Mouse (Mus musculus) kidney, embryonic 15.5 days (tissue): ENCODE data around the gene Rbfox1. TPM values are rescaled to one million over a fixed set of nuclear protein-coding genes. Genes with fewer than 3 reads are reported as not detected.
A peak's percentile ranks its signal among the peaks of the same experiment; 100 is the strongest.

Source experiments
- ATAC-seq: fragments of 200-750 bp; cut with Nextera tagmentation; replicated peaks from 2 replicates; pipeline ENCODE4 v1.8.0; 2017; ENCODE audit warnings: moderate TSS enrichment; ENCODE audit not compliant: low FRiP score
- H3K27ac ChIP-seq: fragments of 300-500 bp; sonication (generic); 2 replicates; pipeline ENCODE4 v1.5.1; 2015; ENCODE audit warnings: mild to moderate bottlenecking, inconsistent platforms
- H3K27me3 ChIP-seq: fragments of 300-500 bp; sonication (generic); 2 replicates; pipeline ENCODE4 v1.6.1; 2015; ENCODE audit warnings: inconsistent platforms
- H3K36me3 ChIP-seq: fragments of 300-500 bp; sonication (generic); 2 replicates; pipeline ENCODE4 v1.6.1; 2015; ENCODE audit warnings: inconsistent platforms
- H3K4me1 ChIP-seq: fragments of 300-500 bp; sonication (generic); 2 replicates; pipeline ENCODE4 v1.6.1; 2015; ENCODE audit warnings: inconsistent platforms
- H3K4me2 ChIP-seq: fragments of 300-500 bp; sonication (generic); 2 replicates; pipeline ENCODE4 v1.6.1; 2015; ENCODE audit warnings: moderate library complexity, mild to moderate bottlenecking, inconsistent platforms
- H3K4me3 ChIP-seq: fragments of 300-500 bp; sonication (generic); replicated peaks from 2 replicates; pipeline ENCODE4 v1.5.1; 2015; ENCODE audit warnings: mild to moderate bottlenecking, inconsistent platforms
- H3K9ac ChIP-seq: fragments of 300-500 bp; sonication (generic); 2 replicates; pipeline ENCODE4 v1.6.1; 2015; ENCODE audit warnings: mild to moderate bottlenecking, inconsistent platforms
- H3K9me3 ChIP-seq: fragments of 300-500 bp; sonication (generic); replicated peaks from 2 replicates; pipeline ENCODE4 v1.6.1; 2016; ENCODE audit warnings: inconsistent platforms
- WGBS: fragments of 180-500 bp; shearing (Covaris S2); methylation state at CpG from one replicate; pipeline ENCODE4 v1.1.7; 2015; ENCODE audit warnings: mixed read lengths; 5-methylcytosine and 5-hydroxymethylcytosine counted together
- polyA plus RNA-seq: library from polyadenylated mRNA; unstranded; fragments of >200 nt; fragmentation: Nextera tagmentation; extraction: Ambion mirVana; gene quantifications from 2 replicates; pipeline ENCODE4 v1.2.1, GENCODE M21; 2015

Rbfox1 gene
- 6.7 and 8.0 TPM in 2 replicates for polyA plus RNA-seq

DNA sequence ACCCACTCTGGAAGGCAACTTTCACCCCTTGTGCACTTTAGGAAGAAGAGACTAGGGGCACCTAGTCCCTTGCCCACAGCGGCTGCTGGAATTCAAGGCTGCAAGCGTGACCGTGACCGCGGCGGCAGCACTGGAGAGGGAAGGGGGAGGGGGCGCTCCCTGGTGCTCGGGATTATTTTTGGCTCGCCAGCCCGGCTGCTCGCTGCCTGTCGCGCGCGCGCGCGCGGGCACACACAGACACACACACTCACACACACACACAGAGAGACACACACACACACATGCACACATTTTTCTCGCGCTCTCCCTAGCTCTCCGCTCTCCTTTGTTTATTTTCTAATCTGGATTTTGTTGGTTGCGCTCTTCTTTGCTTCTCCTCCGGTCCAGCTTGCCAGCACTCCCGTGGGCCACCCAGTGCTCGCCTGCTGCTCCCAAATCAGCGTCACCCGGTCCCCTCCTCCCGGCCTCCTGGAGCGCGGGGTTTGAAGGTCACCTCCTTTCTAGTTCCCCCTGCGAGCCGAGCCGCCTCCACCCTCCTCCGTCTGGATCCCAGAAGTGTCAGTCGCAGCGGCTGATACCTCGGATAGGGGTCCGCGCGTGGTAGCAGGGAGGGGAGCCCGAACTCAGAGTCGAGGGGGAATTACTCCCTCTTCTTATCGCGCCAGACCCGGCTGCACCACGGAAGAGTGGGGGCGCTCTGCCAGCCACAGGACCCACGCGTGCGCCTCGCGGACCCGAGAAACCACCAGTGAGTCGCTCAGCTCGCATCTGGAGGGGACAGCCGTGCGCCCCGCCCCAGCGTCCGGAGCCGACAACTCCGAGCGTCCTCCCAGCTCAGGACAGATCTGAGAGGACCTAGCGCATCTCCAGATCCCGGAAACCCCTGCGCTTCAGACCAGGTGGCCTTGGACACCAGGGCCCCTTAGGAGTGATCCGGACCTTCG is at the start of gene Rbfox1:
Rbfox1 (plus strand) TSS at position 610 of the 944 bp plus-strand sequence.
- Histone ChIP-seq H3K27ac (no peak within 1 kb of the TSS), H3K27me3 (peaks cover 51% of the 10 kb centered on the region), H3K9me3 (no peaks in the 10 kb centered on the region), H3K4me3 (peak within 1 kb of the TSS; percentile 26), H3K9ac (no peak within 1 kb of the TSS), H3K36me3 (no peaks in the 10 kb centered on the region), H3K4me1 (peaks cover 7% of the 10 kb centered on the region; the same call in 1 of the 2 replicates), H3K4me2 (peak within 1 kb of the TSS; percentile 56)
- under 1% methylated on average over 69 of the region's 69 CpGs for WGBS
- no peak for ATAC-seq

DNA sequence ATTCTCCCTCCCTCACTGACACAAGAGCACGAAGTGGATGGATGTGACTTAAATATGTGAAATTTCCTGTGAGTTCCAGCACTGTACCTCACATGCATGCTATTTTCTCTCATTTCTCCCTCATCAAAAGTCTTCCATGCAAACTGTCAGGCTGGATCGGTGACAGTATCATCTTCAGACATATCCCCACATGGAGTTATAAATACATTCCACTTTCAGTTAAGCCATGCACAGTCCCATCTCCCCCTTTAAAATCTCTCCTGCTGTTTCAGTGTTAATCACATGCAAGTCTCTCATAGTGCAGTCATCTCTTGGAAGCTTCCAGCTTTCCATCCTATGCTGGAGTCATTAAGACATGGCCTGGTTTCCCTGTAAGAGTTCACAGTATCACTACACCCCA is 48.4 kb upstream of the Rbfox1 start:
- no peak overlapping the region for H3K9ac ChIP-seq
- H3K27ac ChIP-seq = no peak overlapping the region
- no peak for ATAC-seq
- no peaks in the 10 kb centered on the region for H3K36me3 ChIP-seq
- 97% methylated on average over 2 of the region's 2 CpGs for WGBS
- H3K4me2 ChIP-seq = no peak overlapping the region
- no peaks in the 10 kb centered on the region for H3K4me1 ChIP-seq
- H3K4me3 ChIP-seq = no peak overlapping the region
- no peaks in the 10 kb centered on the region for H3K27me3 ChIP-seq
- no peaks in the 10 kb centered on the region for H3K9me3 ChIP-seq

DNA sequence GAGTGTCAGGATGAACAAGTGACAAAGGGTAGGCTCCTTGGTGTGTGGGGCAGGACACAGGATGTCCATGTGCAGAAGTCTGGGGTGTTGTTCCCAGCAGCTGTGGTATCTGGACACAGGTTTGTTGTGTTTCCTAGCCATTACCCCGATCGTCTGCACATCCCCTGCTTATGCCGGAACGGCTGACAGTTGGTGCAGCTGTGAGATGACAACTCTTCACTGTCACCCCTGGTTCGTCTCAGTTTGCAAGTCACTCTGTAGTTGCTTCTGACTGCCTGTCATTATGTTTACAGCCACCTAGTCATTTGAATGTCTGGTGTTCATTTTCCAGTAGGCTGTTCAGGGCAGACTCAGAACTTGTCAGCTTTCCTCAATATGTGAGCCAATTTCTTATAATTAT is 44.0 kb upstream of the Rbfox1 start:
- Histone ChIP-seq H3K27me3 (no peaks in the 10 kb centered on the region), H3K36me3 (no peaks in the 10 kb centered on the region), H3K27ac (no peak overlapping the region), H3K4me1 (peaks cover 4% of the 10 kb centered on the region; the same call in 1 of the 2 replicates), H3K4me3 (no peak overlapping the region), H3K9me3 (no peaks in the 10 kb centered on the region), H3K4me2 (no peak overlapping the region), H3K9ac (no peak overlapping the region)
- ATAC-seq = no peak
- 65% methylated on average over 5 of the region's 5 CpGs for WGBS

DNA sequence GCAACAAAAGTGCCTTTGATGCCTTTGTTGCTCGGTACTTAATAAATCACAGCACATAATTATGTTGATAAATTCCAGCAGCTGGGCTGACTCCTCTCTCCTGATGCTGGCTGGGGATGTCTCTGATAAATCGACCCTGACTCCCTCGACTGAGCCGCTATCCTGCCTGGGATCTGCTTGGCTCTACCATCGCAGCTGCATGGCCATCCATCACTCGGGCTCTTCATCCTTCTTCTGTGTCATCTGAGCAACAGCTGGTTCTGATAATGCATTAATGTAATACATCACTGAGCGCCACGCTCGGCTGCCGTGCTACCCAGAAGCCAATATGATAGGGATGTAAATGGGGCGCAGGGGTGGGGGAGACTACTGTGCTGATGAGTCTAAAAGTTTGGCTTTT is 39.5 kb upstream of the Rbfox1 start:
- Histone ChIP-seq H3K4me2 (no peak overlapping the region), H3K27ac (no peak overlapping the region), H3K27me3 (no peaks in the 10 kb centered on the region), H3K9me3 (no peaks in the 10 kb centered on the region), H3K36me3 (no peaks in the 10 kb centered on the region), H3K9ac (no peak overlapping the region), H3K4me3 (no peak overlapping the region), H3K4me1 (peaks cover 8% of the 10 kb centered on the region; the same call in 1 of the 2 replicates)
- 21% methylated on average over 11 of the region's 11 CpGs for WGBS
- peak; percentile 77 for ATAC-seq

DNA sequence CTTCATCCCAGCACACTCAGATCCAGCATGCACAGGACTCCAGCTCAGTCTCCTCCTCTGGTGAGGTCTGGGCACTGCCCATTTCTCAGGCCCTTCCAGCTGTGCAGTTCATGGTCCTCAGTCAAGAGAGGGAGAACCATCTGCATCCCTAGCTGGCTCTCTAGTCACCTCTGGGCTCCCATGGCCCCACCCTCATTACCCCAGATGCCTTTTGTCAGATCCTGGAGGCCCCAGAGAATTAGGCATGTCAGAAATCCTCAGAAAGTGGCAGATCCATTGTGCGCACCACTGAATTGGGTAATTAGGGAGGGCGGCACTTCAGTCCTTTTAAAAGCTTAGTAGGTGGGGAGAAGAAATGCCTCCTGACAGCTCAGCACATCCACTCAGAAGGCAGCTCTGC is 32.1 kb upstream of the Rbfox1 start:
- peaks cover 5% of the 10 kb centered on the region; the same call in 1 of the 2 replicates for H3K27me3 ChIP-seq
- no peak overlapping the region for H3K4me2 ChIP-seq
- 54% methylated on average over 2 of the region's 2 CpGs for WGBS
- 0 out of 2 replicates have a peak, but pooled peaks cover under 1% of the 10 kb centered on the region for H3K4me1 ChIP-seq
- no peak for ATAC-seq
- no peak overlapping the region for H3K4me3 ChIP-seq
- no peaks in the 10 kb centered on the region for H3K9me3 ChIP-seq
- H3K9ac ChIP-seq = no peak overlapping the region
- no peak overlapping the region for H3K27ac ChIP-seq
- H3K36me3 ChIP-seq = no peaks in the 10 kb centered on the region

DNA sequence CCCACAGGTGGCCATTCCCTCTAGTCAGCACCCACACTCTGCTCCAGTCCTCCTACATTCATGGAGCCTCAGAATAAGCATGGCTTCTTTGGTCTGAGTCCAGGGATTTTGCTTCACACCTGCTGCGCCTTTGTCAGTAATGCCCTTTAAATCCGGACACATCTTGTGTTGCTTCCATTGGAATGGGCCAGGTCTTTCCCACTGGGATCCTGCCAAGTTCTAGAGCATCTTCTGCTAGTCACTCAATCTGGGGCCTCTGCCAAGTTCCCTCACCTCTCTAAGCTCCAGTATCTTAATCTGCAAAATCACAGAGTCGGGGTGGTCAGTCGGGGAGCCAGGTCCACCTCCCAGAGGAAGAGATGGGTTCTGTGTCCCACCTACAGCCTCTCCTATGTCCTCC is 20.8 kb upstream of the Rbfox1 start:
- WGBS = 86% methylated on average over 4 of the region's 4 CpGs
- H3K9me3 ChIP-seq = no peaks in the 10 kb centered on the region
- no peak for ATAC-seq

DNA sequence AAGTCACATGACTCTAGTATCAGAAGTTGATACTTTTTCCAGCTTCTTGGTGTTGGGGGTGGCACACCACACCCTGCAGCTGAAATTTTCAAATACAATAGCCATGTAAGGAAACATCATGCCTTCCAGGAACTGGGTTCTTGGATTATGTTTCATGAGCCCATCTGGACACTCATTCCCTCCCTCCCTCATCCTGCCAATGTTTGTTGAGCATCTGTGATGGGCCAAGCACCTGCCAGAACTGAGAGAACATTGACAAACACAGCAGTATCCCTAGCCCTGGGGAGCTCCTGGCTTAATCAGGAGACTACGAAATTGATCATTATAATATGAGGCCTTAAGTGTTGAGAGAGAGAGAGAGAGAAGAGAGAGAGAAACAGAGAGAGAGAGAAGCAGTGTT is 18.2 kb upstream of the Rbfox1 start:
- Histone ChIP-seq H3K4me1 (no peaks in the 10 kb centered on the region), H3K4me2 (no peak overlapping the region), H3K36me3 (no peaks in the 10 kb centered on the region), H3K9ac (no peak overlapping the region), H3K4me3 (no peak overlapping the region), H3K27me3 (no peaks in the 10 kb centered on the region), H3K9me3 (no peaks in the 10 kb centered on the region), H3K27ac (no peak overlapping the region)
- WGBS = 96% methylated on average over 1 of the region's 1 CpGs
- no peak for ATAC-seq

More for the DNA sequence above, 20.8 kb upstream of the Rbfox1 start:
- Histone ChIP-seq H3K4me3 (no peak overlapping the region), H3K9ac (no peak overlapping the region), H3K36me3 (no peaks in the 10 kb centered on the region), H3K4me1 (no peaks in the 10 kb centered on the region), H3K27ac (no peak overlapping the region), H3K4me2 (no peak overlapping the region), H3K27me3 (no peaks in the 10 kb centered on the region)

DNA sequence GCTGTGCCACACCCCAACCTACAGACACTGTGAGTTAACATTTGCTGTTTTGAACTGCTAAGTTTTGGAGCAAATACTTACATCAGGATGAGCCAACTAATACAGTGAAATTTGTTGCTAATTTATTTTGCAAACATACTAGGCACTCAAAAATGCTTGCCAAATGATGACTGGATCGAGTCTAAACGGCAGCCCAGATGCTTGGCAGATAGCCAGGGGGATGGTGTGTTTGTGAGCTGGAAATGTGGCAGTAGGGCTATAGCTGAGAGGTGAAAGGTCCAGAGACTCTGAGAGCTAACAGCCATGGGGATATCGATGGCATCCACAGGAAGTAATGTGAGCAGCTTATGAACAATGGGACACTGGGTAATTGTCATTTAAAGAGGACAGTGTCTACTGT is 14.8 kb upstream of the Rbfox1 start:
- Histone ChIP-seq H3K4me2 (no peak overlapping the region), H3K4me1 (no peaks in the 10 kb centered on the region), H3K36me3 (no peaks in the 10 kb centered on the region), H3K27ac (no peak overlapping the region), H3K9me3 (no peaks in the 10 kb centered on the region), H3K4me3 (no peak overlapping the region), H3K9ac (no peak overlapping the region), H3K27me3 (no peaks in the 10 kb centered on the region)
- WGBS = 57% methylated on average over 3 of the region's 3 CpGs
- ATAC-seq = no peak

DNA sequence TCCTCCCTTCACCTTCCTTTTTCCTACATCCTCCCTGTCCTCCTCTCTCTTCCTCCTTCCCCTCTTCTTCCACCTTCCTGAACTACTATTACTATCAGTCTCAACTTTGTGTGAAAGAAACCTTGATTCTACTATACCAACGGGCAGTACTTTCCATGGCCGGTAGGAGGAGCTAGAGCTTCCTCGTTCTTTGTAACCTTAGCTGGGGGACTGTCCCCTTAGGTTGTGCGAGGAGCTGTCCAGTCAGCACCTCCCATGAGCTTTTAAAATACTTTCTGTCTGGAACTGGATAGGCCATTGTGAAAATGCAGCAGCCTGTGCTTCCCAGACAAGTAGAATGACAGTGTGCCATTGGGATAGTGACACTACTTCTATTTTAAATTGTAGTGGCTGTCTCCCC is 3.3 kb upstream of the Rbfox1 start:
- no peak overlapping the region for H3K4me2 ChIP-seq
- H3K9me3 ChIP-seq = no peaks in the 10 kb centered on the region
- no peak overlapping the region for H3K4me3 ChIP-seq
- under 1% methylated on average over 4 of the region's 4 CpGs for WGBS
- H3K4me1 ChIP-seq = peaks cover 7% of the 10 kb centered on the region; the same call in 1 of the 2 replicates
- peak; percentile 70 for ATAC-seq
- peaks cover 40% of the 10 kb centered on the region for H3K27me3 ChIP-seq
- no peak overlapping the region for H3K27ac ChIP-seq
- H3K36me3 ChIP-seq = no peaks in the 10 kb centered on the region
- no peak overlapping the region for H3K9ac ChIP-seq

DNA sequence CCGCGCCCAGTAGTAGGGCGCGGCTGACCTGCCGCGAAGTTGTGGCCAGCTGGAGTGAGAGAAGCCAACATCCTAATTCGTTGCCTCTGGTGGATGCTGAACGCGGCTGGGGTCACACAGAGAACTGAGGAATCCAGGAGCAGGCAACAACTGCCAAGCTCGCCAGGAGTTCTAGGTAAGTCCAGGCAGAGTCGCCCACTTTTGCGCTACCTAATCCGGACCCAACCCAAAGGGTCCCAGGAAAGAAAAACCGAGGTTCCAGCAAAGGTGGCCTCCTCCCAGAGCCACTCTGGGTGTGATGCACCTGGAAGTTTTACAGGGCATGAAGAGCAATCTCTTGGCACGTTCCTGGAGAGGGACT is 515 bp downstream of the Rbfox1 start:
- H3K27ac ChIP-seq = no peak overlapping the region
- H3K9me3 ChIP-seq = no peaks in the 10 kb centered on the region
- H3K4me2 ChIP-seq = peak overlapping the region; percentile 56
- no peak for ATAC-seq
- no peaks in the 10 kb centered on the region for H3K36me3 ChIP-seq
- H3K9ac ChIP-seq = no peak overlapping the region
- 6% methylated on average over 15 of the region's 15 CpGs for WGBS
- peaks cover 51% of the 10 kb centered on the region for H3K27me3 ChIP-seq
- H3K4me1 ChIP-seq = peaks cover 7% of the 10 kb centered on the region; the same call in 1 of the 2 replicates
- peak overlapping the region; percentile 26 for H3K4me3 ChIP-seq

DNA sequence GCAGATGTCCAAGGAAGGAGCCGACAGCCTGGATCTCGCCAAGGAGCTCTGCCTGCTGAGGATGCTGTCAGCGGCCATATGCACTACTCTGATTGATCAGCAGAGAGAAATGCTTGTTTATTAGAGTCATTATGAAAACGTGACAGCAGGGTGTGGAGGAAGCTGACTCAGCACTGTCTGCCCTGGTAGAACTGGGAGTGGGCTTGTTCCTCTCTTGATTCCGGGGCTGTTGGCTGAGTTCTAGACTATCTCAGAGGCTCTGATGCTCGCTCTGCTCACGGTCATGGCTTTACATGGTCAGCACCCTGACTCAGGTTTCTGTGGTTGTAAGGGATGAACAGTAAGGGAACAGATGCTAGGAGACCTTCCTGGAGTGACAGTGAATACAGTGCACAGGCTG is 10.4 kb downstream of the Rbfox1 start:
- H3K27me3 ChIP-seq = no peaks in the 10 kb centered on the region
- no peak overlapping the region for H3K4me3 ChIP-seq
- ATAC-seq = no peak
- H3K9me3 ChIP-seq = no peaks in the 10 kb centered on the region
- H3K9ac ChIP-seq = no peak overlapping the region
- no peaks in the 10 kb centered on the region for H3K36me3 ChIP-seq
- H3K4me1 ChIP-seq = no peaks in the 10 kb centered on the region
- no peak overlapping the region for H3K27ac ChIP-seq
- WGBS = 75% methylated on average over 7 of the region's 7 CpGs
- no peak overlapping the region for H3K4me2 ChIP-seq

DNA sequence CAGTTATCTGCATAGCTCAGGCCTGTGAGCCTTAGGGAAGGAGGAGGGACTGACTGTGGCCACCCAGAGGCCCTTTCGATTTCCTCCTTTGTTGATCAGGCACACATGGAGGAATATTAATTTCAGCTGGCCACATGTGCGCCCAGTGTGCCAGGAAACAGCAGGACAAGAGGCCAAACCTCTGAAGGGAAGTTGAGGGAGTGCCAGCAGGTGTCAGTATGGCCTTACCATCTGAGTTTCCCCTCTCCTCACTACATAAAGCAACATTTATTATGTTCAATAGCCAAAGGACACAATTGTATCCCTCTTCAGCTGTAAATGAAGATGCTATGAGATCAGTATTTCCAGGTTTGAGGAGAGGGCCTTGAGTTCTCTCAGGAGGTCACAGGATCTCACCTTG is 13.2 kb downstream of the Rbfox1 start:
- Histone ChIP-seq H3K4me1 (no peaks in the 10 kb centered on the region), H3K36me3 (no peaks in the 10 kb centered on the region), H3K4me2 (no peak overlapping the region), H3K27ac (no peak overlapping the region), H3K27me3 (no peaks in the 10 kb centered on the region), H3K9ac (no peak overlapping the region), H3K9me3 (no peaks in the 10 kb centered on the region), H3K4me3 (no peak overlapping the region)
- 60% methylated on average over 2 of the region's 2 CpGs for WGBS
- no peak for ATAC-seq
